Mouse (Mus musculus) neural tube, embryonic 11.5 days (tissue): ENCODE data around the gene Ccdc71. TPM values are rescaled to one million over a fixed set of nuclear protein-coding genes. Genes with fewer than 3 reads are reported as not detected.

Experiments used
- ATAC-seq: fragments of 200-750 bp; cut with Nextera tagmentation; 2 replicates; pipeline ENCODE4 v1.8.0; 2017; ENCODE audit warnings: moderate number of reproducible peaks, mild to moderate bottlenecking, moderate TSS enrichment, moderate library complexity; ENCODE audit not compliant: insufficient read depth, low FRiP score, low TSS enrichment
- DNase-seq: peaks from one replicate; pipeline ENCODE4 v3.0.0-alpha.2; 2015; ENCODE audit warnings: low spot score
- H3K27ac ChIP-seq: fragments of 300-500 bp; sonication (generic); 2 replicates; pipeline ENCODE4 v1.5.1; 2014; ENCODE audit warnings: low read depth, mild to moderate bottlenecking, low read length
- H3K27me3 ChIP-seq: fragments of 300-500 bp; sonication (generic); 2 replicates; pipeline ENCODE4 v1.6.1; 2014; ENCODE audit warnings: mild to moderate bottlenecking, low read length, mixed read lengths; ENCODE audit not compliant: control insufficient read depth, insufficient read depth
- H3K36me3 ChIP-seq: fragments of 300-500 bp; sonication (generic); 2 replicates; pipeline ENCODE4 v1.6.1; 2014; ENCODE audit warnings: mild to moderate bottlenecking, low read length, moderate library complexity, mixed read lengths; ENCODE audit not compliant: control insufficient read depth, insufficient read depth
- H3K4me1 ChIP-seq: fragments of 300-500 bp; sonication (generic); 2 replicates; pipeline ENCODE4 v1.6.1; 2014; ENCODE audit warnings: low read length, mixed read lengths; ENCODE audit not compliant: control insufficient read depth, insufficient read depth
- H3K4me2 ChIP-seq: fragments of 300-500 bp; sonication (generic); 2 replicates; pipeline ENCODE4 v1.6.1; 2014; ENCODE audit warnings: low read depth, mild to moderate bottlenecking, moderate library complexity
- H3K4me3 ChIP-seq: fragments of 300-500 bp; sonication (generic); 2 replicates; pipeline ENCODE4 v1.5.1; 2014; ENCODE audit warnings: low read depth, low read length
- H3K9ac ChIP-seq: fragments of 300-500 bp; sonication (generic); 2 replicates; pipeline ENCODE4 v1.6.1; 2014; ENCODE audit warnings: mild to moderate bottlenecking, low read length
- H3K9me3 ChIP-seq: fragments of 300-500 bp; sonication (generic); 2 replicates; pipeline ENCODE4 v1.6.1; 2016; ENCODE audit warnings: low read length; ENCODE audit not compliant: control insufficient read depth
- WGBS: fragments of 180-500 bp; shearing (Covaris S2); extraction: QIAGEN DNeasy Blood & Tissue Kit; methylation state at CpG from one replicate; pipeline ENCODE4 v1.1.7; 2014; 5-methylcytosine and 5-hydroxymethylcytosine counted together
- polyA plus RNA-seq: library from polyadenylated mRNA; unstranded; fragments of >200 nt; fragmentation: Nextera tagmentation; extraction: Ambion mirVana; gene quantifications from 2 replicates; pipeline ENCODE4 v1.2.1, GENCODE M21; 2014

The Ccdc71 gene
- polyA plus RNA-seq, 1 experiment from 2014 or later = 58.2 TPM

GRCm38 (mm10) chr9:108506901-108507300 is 46.6 kb downstream of the Ccdc71 start:
- Histone ChIP-seq H3K9ac (no peak overlapping the region), H3K4me2 (no peak overlapping the region; the same call in 1 of the 2 replicates)
- WGBS = 92% methylated on average over 7 of the region's 7 CpGs

GRCm38 (mm10) chr9:108507619-108508434 is 47.5 kb downstream of the Ccdc71 start, which contains the start of gene Qars:
Gene Qars (plus strand): TSS chr9:108507706.
- H3K4me1 ChIP-seq = peaks cover 8% of the 10 kb centered on the region
- H3K9ac ChIP-seq = peak within 1 kb of the TSS; percentile 69
- DNase-seq = peak; percentile 94
- peak within 1 kb of the TSS; percentile 46; the same call in 1 of the 2 replicates for H3K27ac ChIP-seq
- H3K4me3 ChIP-seq = peak within 1 kb of the TSS; percentile 74
- no peaks in the 10 kb centered on the region for H3K27me3 ChIP-seq
- H3K4me2 ChIP-seq = peak within 1 kb of the TSS; percentile 80
- no peaks in the 10 kb centered on the region for H3K9me3 ChIP-seq
- peaks cover 10% of the 10 kb centered on the region for H3K36me3 ChIP-seq
- ATAC-seq = peak; percentile 98
- under 1% methylated on average over 37 of the region's 37 CpGs for WGBS

More at GRCm38 (mm10) chr9:108506901-108507300, 46.6 kb downstream of the Ccdc71 start:
- Histone ChIP-seq H3K4me3 (no peak overlapping the region; the same call in 1 of the 2 replicates), H3K27ac (no peak overlapping the region), H3K36me3 (peaks cover 8% of the 10 kb centered on the region), H3K4me1 (peaks cover 8% of the 10 kb centered on the region), H3K27me3 (no peaks in the 10 kb centered on the region), H3K9me3 (no peaks in the 10 kb centered on the region)
- DNase-seq (no peak), ATAC-seq (no peak)

GRCm38 (mm10) chr9:108508776-108509175 is 48.4 kb downstream of the Ccdc71 start:
- WGBS = 90% methylated on average over 7 of the region's 7 CpGs
- DNase-seq (no peak), ATAC-seq (no peak)
- Histone ChIP-seq H3K9me3 (no peaks in the 10 kb centered on the region), H3K27me3 (no peaks in the 10 kb centered on the region), H3K9ac (no peak overlapping the region), H3K4me1 (peaks cover 8% of the 10 kb centered on the region), H3K4me2 (peak overlapping the region; percentile 80), H3K27ac (no peak overlapping the region), H3K4me3 (peak overlapping the region; percentile 74), H3K36me3 (peaks cover 15% of the 10 kb centered on the region)

Other genes starting within 250 kb of the Ccdc71 start
- gene Dag1, start 196.6 kb upstream of the Ccdc71 start, polyA plus RNA-seq = 62.4 and 65.9 TPM in 2 replicates
- gene Nicn1, start 170.1 kb upstream of the Ccdc71 start, polyA plus RNA-seq = 63.8 and 65.1 TPM in 2 replicates
- 18.8 and 18.9 TPM in 2 replicates for gene Amt, start 163.7 kb upstream of the Ccdc71 start, polyA plus RNA-seq
- 236 and 274 TPM in 2 replicates for gene Rhoa, start 154.4 kb upstream of the Ccdc71 start, polyA plus RNA-seq
- gene Tcta, start 154.4 kb upstream of the Ccdc71 start, polyA plus RNA-seq = 30.8 and 31.4 TPM in 2 replicates
- 700 and 705 TPM in 2 replicates for gene Gpx1, start 121.6 kb upstream of the Ccdc71 start, polyA plus RNA-seq
- 141 and 145 TPM in 2 replicates for gene Usp4, start 112.7 kb upstream of the Ccdc71 start, polyA plus RNA-seq
- gene 1700102P08Rik, start 67.7 kb upstream of the Ccdc71 start, polyA plus RNA-seq = 0.84 and 1.3 TPM in 2 replicates
- 0.62 and 0.77 TPM in 2 replicates for gene Ccdc36, start 32.0 kb upstream of the Ccdc71 start, polyA plus RNA-seq
- gene BC048562, start 24.0 kb upstream of the Ccdc71 start, polyA plus RNA-seq = not detected in 2 replicates
- gene Klhdc8b, start 1.1 kb downstream of the Ccdc71 start, polyA plus RNA-seq = 25.4 and 28.9 TPM in 2 replicates
- gene Lamb2, start 19.2 kb downstream of the Ccdc71 start, polyA plus RNA-seq = 17.2 and 18.1 TPM in 2 replicates
- 73.8 and 79.9 TPM in 2 replicates for gene Usp19, start 30.1 kb downstream of the Ccdc71 start, polyA plus RNA-seq
- gene Qars, start 47.2 kb downstream of the Ccdc71 start, polyA plus RNA-seq = 120 and 129 TPM in 2 replicates
- gene Qrich1, start 56.3 kb downstream of the Ccdc71 start, polyA plus RNA-seq = 164 and 169 TPM in 2 replicates
- gene Impdh2, start 99.8 kb downstream of the Ccdc71 start, polyA plus RNA-seq = 179 and 189 TPM in 2 replicates
- 52.1 and 58.2 TPM in 2 replicates for gene Ndufaf3, start 106.9 kb downstream of the Ccdc71 start, polyA plus RNA-seq
- gene Dalrd3, start 109.4 kb downstream of the Ccdc71 start, polyA plus RNA-seq = 173 and 190 TPM in 2 replicates
- 166 and 179 TPM in 2 replicates for gene Wdr6, start 118.2 kb downstream of the Ccdc71 start, polyA plus RNA-seq
- 10.5 and 11.7 TPM in 2 replicates for gene P4htm, start 137.1 kb downstream of the Ccdc71 start, polyA plus RNA-seq
- gene Arih2, start 188.9 kb downstream of the Ccdc71 start, polyA plus RNA-seq = 54.8 and 55.9 TPM in 2 replicates
- gene Slc25a20, start 201.6 kb downstream of the Ccdc71 start, polyA plus RNA-seq = 31.0 and 32.8 TPM in 2 replicates
- gene Prkar2a, start 228.8 kb downstream of the Ccdc71 start, polyA plus RNA-seq = 64.6 and 69.0 TPM in 2 replicates